Mouse (Mus musculus): ENCODE data around the gene D16Ertd472e. TPM values are rescaled to one million over a fixed set of nuclear protein-coding genes. Genes with fewer than 3 reads are reported as not detected.

Gene D16Ertd472e
- total RNA-seq (2021), result 1 to 10 TPM; 4.2 to 4.9 TPM

DNA sequence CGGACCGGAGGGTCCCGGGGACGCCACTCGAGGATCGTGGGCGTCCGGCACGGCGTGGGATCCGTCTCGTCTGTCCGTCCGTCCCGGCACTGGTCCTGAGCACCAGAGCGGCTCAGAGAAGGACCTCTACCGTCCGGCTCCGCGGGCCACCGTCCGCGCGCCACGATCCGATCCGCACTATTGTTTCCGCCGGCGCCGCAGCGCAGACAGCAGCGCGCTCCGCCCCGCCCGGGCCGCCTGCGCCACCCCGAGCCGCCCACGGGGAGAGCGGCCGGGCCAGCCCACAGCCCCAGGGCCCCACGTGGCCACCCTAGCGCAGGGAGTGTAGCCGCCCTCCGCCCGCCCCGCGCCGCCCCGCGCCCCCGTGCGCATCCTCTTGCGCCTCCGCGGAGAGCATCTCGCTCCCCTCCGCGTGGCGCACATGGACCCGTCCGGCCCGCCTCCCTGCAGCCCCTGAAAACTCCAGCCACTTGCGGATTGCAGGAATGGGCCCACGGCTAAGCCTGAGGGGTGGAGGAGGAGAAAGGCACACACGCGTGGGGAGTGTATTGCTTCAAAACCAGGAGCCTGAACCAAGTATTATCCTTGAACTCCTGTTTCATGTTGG lies at the start of gene D16Ertd472e:
Gene D16Ertd472e, minus strand, starts transcription at position 231 of the 607 bp plus-strand sequence.
- intact Hi-C loops (cut with DNase I), result loop anchor here (5.0 kb wide), 3 partner anchors 94 to 199 kb away; partner anchors contain the start of gene Btg3
- peak; percentile 82 for DNase-seq (ENCODE audit: low spot score)

DNA sequence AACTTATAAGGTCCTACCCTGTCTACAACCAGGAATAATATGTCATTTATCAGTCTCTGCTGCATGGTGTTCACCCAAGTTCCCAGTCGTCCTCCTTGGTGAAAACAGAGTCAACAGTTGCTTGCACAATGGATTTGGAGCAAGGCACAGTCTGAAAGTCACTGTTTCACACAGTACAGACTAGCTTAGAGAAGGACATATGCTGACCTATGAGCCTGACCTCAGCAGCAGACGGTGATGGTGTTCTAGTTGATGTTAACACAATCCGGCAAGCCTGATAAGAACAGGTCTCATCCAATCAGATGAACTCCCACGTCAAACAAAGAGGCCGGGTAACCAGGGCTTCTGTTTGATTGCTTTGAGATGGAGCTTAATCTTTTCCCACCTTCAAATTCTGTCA lies 46.2 kb upstream of the D16Ertd472e start:
- intact Hi-C loops (cut with DNase I), result no loop called here
- no peak for DNase-seq (ENCODE audit: low spot score)

DNA sequence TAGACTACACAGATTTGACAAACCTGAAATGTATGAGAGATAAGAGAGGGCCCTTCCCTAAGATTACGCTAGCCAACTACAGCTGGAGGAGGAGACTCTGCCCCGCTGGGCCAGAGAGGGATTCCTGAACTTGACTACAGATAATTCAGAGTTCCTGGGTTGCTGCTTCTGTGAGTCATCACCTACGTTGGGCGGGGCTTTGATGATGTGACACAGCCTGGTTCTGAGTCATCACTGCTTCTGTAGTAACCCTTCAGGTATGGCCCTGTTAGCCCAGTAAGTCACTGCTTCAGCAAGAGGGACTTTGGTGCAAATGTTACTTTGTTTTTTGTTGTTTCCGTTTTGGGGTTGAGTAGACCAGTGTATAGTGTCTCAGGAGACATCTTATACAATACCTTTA lies 42.9 kb upstream of the D16Ertd472e start:
- intact Hi-C loops (cut with DNase I), result no loop called here
- DNase-seq (ENCODE audit: low spot score), result no peak

DNA sequence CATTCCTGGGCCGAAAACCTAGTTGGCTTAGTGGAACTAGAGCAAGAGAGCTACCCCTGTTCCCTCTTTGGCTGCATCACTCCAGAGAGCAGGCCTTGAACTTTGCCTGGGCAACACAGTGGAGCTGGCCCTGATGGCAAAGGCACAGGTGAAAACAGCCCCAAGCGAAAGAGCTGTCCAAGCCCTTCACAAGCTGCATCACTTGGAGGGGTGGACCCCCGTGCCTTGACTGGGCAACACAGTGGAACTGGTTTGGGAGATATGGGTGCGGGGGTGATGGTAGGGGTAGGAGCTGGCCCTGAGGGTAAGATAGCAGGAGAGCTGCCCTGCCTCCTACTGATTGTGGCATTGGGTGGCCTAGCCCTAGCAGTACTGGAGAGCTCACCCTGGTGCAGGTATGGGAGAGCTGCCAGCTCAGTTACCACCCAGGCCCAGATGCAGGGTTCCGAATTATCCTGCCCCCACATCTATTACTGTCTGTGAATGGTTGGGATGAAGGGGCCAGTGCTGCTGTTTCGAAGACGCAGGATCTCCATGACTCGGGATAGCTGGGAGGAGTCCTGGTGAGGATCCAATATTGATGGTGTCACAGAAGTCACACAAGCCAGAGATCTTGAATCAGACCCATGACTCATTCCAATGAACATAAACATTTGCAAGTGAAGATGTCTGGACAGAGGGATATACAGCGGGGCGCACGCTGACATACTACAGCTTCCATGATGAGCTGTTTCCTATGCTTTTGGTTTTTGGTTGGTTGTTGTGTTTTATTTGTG lies 41.4 kb upstream of the D16Ertd472e start:
- DNase-seq (ENCODE audit: low spot score), result no peak
- intact Hi-C loops (cut with DNase I), result no loop called here

DNA sequence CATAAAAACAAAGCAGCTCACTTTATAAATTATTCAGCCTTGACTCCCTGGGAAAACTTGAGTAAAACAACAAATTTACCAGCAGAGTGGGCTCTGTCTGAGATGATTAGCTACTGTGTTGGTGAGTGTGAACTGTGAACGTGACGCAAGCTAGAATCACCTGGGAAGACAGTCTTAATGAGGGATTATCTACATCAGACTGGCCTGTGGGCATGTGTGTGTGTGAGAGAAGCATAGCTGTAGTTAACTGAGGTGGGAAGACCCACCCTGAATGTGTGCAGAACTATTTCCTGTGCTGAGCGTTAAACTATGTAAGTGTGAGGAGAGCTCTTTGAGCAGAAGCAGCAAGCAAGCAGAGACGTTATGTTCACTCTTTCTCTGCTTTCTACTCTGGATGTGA lies 29.7 kb upstream of the D16Ertd472e start:
- intact Hi-C loops (cut with DNase I), result no loop called here
- no peak for DNase-seq (ENCODE audit: low spot score)

DNA sequence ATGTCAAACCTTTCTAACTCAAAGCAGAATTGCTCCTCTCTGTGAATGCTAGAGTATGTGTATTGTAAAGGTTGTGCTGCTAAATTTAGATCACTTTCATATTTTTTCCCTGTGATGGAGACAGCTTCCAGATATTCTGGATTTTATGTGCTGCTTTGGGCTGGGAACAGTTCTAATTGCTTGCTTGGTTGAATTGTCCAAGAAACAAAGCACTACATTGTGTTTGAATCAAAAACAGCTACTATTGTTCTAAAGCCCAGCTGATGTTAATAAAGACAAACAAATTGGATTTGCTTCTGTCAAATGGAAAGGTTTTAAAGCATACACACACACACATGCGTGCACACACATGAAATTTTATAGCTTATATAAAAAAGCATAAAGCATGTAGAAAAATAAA lies 22.4 kb upstream of the D16Ertd472e start:
- intact Hi-C loops (cut with DNase I), result loop anchor here (5.0 kb wide), 1 partner anchor 38 kb away; no protein-coding TSS in a partner anchor
- no peak for DNase-seq (ENCODE audit: low spot score)

DNA sequence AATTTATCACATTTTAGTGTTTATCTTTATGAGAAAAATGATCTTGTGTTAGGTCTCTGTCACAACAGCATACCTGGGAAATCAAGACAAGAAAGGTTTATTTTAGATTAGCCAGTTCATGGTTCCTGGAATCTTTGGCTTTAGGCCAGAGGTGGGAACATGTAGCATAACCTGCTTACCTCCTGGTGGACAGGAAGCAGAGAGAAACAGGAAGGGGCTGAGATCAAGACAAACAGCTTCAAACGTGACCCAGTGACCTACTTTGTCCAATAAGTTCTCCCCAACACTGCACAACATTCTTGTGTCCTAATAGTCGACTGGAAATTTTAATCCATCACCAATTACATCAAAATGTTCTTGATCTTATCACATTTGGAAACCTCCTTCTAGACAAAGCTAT lies 19.9 kb upstream of the D16Ertd472e start:
- no peak for DNase-seq (ENCODE audit: low spot score)
- intact Hi-C loops (cut with DNase I), result loop anchor here (5.0 kb wide), 1 partner anchor 41 kb away; no protein-coding TSS in a partner anchor

DNA sequence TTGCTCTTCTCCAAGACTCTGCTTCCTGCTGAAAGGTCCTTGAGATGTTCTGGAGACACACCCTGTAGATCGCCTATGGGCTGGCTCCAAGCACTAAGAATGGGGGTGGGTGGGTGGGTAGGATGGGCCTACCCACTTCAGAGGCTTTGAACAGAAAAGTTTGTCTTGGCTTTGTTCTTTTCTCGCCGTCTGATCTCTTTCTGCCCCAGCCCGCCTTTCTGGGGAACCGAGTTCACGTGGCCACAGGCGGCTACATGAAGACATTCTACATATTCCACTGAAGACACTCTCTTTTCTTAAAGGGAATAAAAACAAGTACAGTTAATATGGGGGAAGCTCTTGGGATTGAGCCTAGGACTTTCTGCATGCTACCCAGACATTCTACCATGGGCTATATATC lies 19.3 kb upstream of the D16Ertd472e start:
- no peak for DNase-seq (ENCODE audit: low spot score)
- intact Hi-C loops (cut with DNase I), result loop anchor here (5.0 kb wide), 1 partner anchor 41 kb away; no protein-coding TSS in a partner anchor

DNA sequence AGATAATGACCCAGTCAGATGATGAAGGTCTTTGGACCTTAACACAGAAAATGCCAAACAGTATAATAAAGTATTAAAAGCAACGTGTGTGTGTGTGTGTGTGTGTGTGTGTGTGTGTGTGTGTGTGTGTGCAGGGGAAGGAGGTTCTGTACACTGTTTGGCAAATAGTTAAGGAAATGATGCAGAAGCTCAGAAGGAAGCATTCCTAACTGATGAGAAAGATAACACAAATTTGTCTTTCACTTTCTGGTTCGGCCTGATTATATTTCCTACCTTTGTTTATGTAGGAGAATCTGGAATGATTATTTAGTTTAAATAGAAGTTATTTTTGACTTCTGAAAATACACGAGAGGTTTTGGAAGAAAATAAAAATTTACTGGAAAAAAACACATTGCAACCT lies 17.6 kb upstream of the D16Ertd472e start:
- no peak for DNase-seq (ENCODE audit: low spot score)
- intact Hi-C loops (cut with DNase I), result no loop called here

DNA sequence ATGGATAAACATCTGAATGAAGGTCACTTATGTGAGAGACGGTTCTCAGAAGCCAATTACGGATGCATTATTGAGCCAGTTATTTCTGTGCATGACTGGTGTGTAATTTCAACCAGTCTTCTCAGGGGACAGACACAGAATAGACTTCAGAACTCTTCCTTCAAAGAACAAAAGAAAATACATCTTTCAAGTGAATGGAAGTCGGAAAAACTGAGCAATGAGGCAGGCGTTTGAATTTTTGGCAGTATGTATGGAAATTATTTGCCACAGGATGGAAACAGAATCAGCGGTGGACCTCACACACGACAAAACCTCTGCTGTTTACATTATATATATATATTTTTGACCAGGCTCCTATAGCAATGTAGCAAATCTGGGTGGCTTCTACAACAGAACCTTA lies 14.6 kb upstream of the D16Ertd472e start:
- DNase-seq (ENCODE audit: low spot score), result no peak
- intact Hi-C loops (cut with DNase I), result no loop called here

DNA sequence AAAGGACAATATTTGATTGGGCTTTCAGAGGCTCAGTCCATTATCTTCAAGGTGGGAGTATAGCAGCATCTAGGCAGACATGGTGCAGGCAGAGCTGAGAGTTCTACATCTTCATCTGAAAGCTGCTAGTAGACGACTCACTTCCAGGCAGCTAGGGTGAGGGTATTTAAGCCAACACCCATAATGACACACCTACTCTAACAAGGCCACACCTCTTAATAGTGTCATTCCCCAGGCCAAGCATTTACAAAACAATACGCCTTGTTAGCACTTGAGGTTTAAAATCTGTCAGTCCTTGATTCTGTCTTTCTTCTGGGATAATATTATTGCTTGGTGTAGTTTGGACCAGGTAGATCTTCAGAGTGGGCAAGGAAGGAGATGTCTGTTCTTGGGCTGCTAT lies 12.3 kb upstream of the D16Ertd472e start:
- no peak for DNase-seq (ENCODE audit: low spot score)
- intact Hi-C loops (cut with DNase I), result no loop called here

DNA sequence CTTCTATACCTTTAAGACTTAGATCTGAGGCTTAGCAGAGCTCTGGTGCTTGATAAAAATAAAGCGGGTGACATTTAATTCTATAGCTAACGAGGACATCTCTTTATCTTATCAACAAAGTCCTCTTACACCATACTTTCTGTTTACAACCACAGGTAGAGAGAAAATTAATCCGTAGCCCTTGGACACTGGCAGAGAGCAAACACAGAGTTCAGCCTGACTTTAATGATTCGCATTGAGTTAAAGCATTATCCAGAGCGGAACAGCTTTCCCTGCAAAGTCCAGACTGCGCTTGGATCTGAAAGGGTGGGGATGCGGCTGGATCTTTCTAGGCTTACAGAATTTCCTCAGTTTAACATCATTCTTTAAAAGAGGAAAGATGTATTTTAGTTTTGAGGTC lies 10.1 kb upstream of the D16Ertd472e start:
- no peak for DNase-seq (ENCODE audit: low spot score)
- intact Hi-C loops (cut with DNase I), result no loop called here

DNA sequence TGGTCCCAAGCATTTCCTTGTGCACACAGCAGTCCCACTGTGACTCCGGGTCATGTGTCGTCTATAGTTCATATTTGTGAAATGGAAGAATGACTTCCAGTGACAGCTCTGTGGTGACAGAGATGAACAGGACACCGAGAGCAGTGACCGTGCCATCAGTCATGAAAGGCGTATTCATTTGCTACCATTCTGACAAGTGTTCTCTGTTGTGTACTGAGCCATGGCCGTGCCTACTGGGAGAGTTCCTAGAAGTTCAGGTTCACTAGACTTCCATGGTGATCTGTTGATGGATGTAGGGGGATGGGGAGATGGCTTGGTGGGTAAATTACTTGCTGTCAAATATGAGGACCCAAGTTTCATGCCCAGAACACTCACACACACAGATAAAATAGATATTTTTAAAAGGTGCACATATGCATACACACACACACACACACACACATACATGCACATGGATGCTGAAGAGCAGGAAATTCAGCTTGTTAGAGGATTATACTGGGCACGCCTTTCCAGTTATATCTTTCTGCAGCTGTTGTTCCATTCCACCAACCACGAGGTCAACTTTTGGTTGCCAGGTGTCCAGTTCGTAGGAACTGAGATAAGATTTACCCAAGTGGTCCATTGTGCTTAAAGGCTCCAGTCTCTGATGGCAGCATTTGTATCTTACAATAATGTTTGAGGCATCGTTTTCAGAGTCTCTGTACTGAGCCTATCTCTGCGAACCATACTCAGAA lies 9.3 kb upstream of the D16Ertd472e start:
- DNase-seq (ENCODE audit: low spot score), result no peak
- intact Hi-C loops (cut with DNase I), result no loop called here

DNA sequence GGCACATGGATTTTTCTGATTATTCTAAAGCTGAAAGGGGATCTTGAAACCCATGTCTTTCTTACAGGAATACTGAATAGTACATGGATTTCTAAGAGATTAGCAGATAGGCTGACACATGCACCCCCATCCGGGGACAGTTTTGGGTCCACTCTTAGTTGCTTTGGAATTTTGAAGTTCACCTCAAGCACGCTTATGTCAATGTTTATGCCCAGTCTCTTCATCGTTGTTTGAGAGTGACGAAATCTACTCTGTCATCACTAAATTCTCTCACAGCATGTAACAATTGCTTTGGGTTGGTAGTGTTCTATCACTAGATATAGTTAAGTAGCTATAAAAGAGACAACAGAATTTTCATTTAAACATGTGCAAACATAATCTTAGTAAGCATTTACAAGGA lies 8.7 kb upstream of the D16Ertd472e start:
- no peak for DNase-seq (ENCODE audit: low spot score)
- intact Hi-C loops (cut with DNase I), result no loop called here

DNA sequence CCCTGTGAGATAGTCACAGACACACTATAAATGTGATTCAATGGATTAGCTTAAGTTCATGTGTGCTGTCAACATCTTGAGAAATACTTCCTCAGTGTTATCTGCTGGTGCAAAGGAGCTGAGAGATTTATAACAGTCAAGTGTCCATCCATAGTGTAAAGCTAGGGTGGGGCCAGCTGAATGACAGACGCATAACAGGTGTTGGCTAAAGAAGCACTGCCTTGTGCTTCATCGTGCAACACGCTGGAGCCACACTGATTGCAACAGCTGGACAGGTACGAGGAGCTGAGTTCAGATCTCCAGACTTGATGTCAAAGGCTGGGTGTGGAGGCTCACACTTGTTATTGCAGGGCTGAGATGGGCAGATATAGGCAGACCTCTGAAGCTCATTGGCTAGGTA lies 7.5 kb upstream of the D16Ertd472e start:
- intact Hi-C loops (cut with DNase I), result loop anchor here (5.0 kb wide), 1 partner anchor 48 kb away; no protein-coding TSS in a partner anchor

DNA sequence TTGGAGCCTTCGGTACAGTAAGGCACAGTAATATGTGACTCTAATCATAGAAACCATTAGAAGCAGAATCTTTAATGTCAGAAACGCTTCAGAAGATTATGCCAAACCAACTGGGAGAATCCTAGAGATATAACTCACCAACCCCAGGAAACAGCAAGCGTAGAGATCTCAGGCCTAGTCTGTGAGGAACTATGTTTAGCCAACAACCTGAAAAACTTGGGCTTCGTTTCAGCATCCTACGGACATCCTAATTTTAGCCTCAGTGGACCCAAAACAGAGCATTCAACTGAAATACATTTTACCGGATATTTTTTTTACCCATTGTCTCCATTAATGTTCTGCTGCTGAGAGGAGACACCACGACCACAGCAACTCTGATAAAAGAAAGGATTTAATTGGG lies 3.9 kb upstream of the D16Ertd472e start:
- DNase-seq (ENCODE audit: low spot score), result no peak
- intact Hi-C loops (cut with DNase I), result loop anchor here (5.0 kb wide), 1 partner anchor 52 kb away; no protein-coding TSS in a partner anchor

More for the DNA sequence above, 7.5 kb upstream of the D16Ertd472e start:
- no peak for DNase-seq (ENCODE audit: low spot score)

DNA sequence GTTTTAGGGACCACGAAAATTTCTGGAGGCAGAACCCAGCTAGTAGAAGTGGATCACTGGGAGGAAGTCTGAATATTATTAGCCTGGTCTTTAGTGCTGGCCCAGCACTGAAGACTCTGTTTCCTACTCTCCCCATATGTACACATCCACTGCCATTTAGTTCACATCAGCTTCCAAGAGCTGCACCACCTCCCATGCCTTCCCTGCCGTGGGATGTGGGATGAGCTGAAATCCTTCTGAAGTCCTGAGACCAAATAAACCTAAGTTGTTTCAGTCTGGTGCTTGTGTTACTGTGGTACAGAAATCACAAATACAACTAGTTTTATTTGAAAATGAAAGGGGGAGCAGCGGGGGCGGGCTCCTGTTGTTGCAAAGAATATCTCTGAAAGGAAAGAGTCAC lies 2.9 kb upstream of the D16Ertd472e start:
- DNase-seq (ENCODE audit: low spot score), result no peak
- intact Hi-C loops (cut with DNase I), result loop anchor here (5.0 kb wide), 3 partner anchors 97 to 202 kb away; partner anchors contain the start of gene Btg3

DNA sequence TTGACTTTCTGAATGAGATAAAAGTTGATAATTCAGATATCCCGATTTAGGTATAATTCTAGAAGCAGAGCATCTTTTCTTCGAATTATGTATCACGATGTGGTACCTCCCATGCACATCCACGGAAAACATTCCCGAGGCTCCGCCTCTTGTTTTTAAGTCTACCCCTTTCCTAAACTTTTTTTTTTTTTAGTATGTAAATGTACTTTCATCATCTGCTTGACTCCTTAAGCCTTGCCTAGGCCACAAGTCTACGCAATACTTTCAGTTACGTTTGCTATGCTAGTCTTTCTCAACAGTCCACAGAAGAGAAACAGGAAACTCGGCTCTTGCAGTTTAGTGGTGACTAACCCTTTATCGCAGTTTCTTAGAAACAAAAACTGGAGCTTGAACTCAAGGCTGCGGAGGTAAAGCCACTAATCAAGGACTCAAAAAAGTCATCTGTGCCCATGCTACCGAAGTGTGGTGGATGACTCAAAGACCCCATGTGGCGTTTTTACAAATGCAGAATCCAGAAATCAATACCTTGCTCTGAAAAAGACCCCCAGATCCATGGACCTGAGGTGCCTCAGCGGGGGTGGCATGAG lies 670 bp upstream of the D16Ertd472e start:
- DNase-seq (ENCODE audit: low spot score), result no peak
- intact Hi-C loops (cut with DNase I), result loop anchor here (5.0 kb wide), 3 partner anchors 95 to 200 kb away; partner anchors contain the start of gene Btg3

DNA sequence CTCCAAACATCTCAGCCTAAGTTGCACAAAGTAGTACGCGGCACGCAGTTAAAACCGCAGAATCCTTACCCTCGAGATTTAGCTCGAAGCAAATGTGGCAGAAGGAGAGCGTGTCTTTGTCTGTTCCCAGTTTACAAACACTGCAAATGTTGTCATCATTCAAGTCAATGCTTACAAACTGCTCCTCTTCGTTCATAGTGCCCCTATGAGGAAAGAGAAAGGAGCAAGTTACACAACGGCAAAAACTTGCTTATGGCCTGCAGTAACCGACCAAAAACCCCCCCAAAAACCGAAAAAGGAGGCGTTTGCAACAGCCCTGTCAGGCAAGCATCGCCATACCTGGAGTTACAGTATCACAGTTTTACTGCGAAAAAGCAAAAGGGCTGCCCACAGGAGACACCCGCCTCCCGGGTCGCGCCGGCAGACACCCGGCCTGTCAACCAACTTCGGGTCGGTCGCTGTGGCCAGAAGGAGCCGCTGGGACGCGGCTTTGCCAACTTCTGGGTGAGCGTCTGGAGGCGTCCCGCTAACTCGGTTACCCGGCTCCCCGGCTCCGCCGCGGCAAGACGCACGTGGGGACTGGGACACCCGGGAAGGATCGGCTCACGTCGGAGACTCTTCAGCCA lies 543 bp downstream of the D16Ertd472e start:
- intact Hi-C loops (cut with DNase I), result loop anchor here (5.0 kb wide), 3 partner anchors 94 to 199 kb away; partner anchors contain the start of gene Btg3
- no peak for DNase-seq (ENCODE audit: low spot score)
